Mouse (Mus musculus) embryonic facial prominence, embryonic 15.5 days (tissue): ENCODE results near the gene Optc. TPM values are rescaled to one million over a fixed set of nuclear protein-coding genes. Genes with fewer than 3 reads are reported as not detected.
A peak's percentile ranks its signal among the peaks of the same experiment; 100 is the strongest.

ENCODE experiments used
- ATAC-seq: fragments of 200-750 bp; cut with Nextera tagmentation; 2 replicates; pipeline ENCODE4 v1.8.0; 2017; ENCODE audit warnings: low read depth, moderate TSS enrichment; ENCODE audit not compliant: insufficient number of reproducible peaks, low FRiP score, low TSS enrichment
- H3K27ac ChIP-seq: fragments of 300-500 bp; sonication (generic); replicated peaks from 2 replicates; pipeline ENCODE4 v1.5.1; 2015; ENCODE audit warnings: mild to moderate bottlenecking, inconsistent platforms
- H3K27me3 ChIP-seq: fragments of 300-500 bp; sonication (generic); 2 replicates; pipeline ENCODE4 v1.6.1; 2015; ENCODE audit warnings: inconsistent platforms
- H3K36me3 ChIP-seq: fragments of 300-500 bp; sonication (generic); 2 replicates; pipeline ENCODE4 v1.6.1; 2015; ENCODE audit warnings: mild to moderate bottlenecking, inconsistent platforms
- H3K4me1 ChIP-seq: fragments of 300-500 bp; sonication (generic); 2 replicates; pipeline ENCODE4 v1.6.1; 2015; ENCODE audit warnings: inconsistent platforms
- H3K4me2 ChIP-seq: fragments of 300-500 bp; sonication (generic); replicated peaks from 2 replicates; pipeline ENCODE4 v1.6.1; 2015; ENCODE audit warnings: mild to moderate bottlenecking, inconsistent platforms
- H3K4me3 ChIP-seq: fragments of 300-500 bp; sonication (generic); replicated peaks from 2 replicates; pipeline ENCODE4 v1.5.1; 2015; ENCODE audit warnings: mild to moderate bottlenecking, inconsistent platforms
- H3K9ac ChIP-seq: fragments of 300-500 bp; sonication (generic); 2 replicates; pipeline ENCODE4 v1.6.1; 2015; ENCODE audit warnings: inconsistent platforms
- H3K9me3 ChIP-seq: fragments of 300-500 bp; sonication (generic); replicated peaks from 2 replicates; pipeline ENCODE4 v1.6.1; 2016; ENCODE audit warnings: inconsistent platforms
- WGBS: fragments of 180-500 bp; shearing (Covaris S2); methylation state at CpG from one replicate; pipeline ENCODE4 v1.1.7; 2015; 5-methylcytosine and 5-hydroxymethylcytosine counted together
- polyA plus RNA-seq: library from polyadenylated mRNA; unstranded; fragments of >200 nt; fragmentation: Nextera tagmentation; extraction: Ambion mirVana; gene quantifications from 2 replicates; pipeline ENCODE4 v1.2.1, GENCODE M21; 2015

Optc gene
- polyA plus RNA-seq, 1 experiment from 2014 or later, result 1.2 TPM

DNA sequence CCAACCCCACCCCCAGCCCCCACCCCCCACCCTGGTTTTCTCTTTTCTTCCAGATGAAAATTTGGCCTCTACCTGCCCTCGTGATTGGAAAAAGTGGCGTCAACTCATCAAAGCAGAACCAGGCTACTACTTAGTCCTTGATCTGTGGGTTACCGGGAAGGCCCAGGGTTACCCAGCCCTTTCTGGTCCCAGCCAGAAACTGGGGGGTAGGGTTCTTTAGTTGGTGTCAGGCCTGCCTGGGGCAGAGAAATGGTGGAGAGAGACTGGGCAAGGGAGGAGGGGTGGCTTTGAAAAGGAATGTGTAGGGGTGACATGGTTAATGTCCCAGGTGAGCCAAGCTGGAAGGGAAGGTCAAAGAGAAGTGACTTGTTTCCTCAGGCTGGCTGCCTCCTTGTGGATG, 51.1 kb downstream of the Optc start:
- H3K4me2 ChIP-seq, result no peak overlapping the region
- no peak for ATAC-seq
- WGBS, result 54% methylated on average over 3 of the region's 3 CpGs
- no peak overlapping the region for H3K9ac ChIP-seq
- H3K27me3 ChIP-seq, result no peaks in the 10 kb centered on the region
- peaks cover 18% of the 10 kb centered on the region for H3K4me1 ChIP-seq
- no peaks in the 10 kb centered on the region for H3K9me3 ChIP-seq
- no peaks in the 10 kb centered on the region for H3K36me3 ChIP-seq
- H3K27ac ChIP-seq, result no peak overlapping the region
- H3K4me3 ChIP-seq, result no peak overlapping the region

DNA sequence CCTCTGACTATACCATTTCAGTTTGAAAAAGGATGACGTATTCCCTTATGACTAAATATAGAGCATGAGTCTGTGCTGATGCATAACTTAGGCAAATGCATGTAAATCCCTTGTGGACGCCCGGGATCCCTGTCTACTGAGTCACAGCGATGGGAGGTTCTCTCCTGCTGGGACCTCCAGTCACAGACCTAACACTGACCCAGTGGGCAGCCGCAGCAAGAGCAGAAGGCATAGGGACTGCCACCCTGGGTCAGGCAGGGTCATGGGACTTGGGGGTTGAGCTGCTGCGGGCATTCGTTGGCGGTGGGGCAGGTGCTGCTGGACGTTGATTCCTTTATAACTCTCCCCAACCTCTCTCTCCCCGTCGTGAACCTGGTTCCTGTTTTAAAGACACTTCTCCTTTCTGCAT, 51.7 kb downstream of the Optc start:
- no peaks in the 10 kb centered on the region for H3K9me3 ChIP-seq
- H3K27me3 ChIP-seq, result no peaks in the 10 kb centered on the region
- H3K36me3 ChIP-seq, result no peaks in the 10 kb centered on the region
- H3K4me3 ChIP-seq, result no peak overlapping the region
- 33% methylated on average over 11 of the region's 11 CpGs for WGBS
- no peak overlapping the region for H3K4me2 ChIP-seq
- no peak overlapping the region for H3K9ac ChIP-seq
- H3K4me1 ChIP-seq, result peaks cover 18% of the 10 kb centered on the region
- no peak overlapping the region for H3K27ac ChIP-seq
- no peak for ATAC-seq

DNA sequence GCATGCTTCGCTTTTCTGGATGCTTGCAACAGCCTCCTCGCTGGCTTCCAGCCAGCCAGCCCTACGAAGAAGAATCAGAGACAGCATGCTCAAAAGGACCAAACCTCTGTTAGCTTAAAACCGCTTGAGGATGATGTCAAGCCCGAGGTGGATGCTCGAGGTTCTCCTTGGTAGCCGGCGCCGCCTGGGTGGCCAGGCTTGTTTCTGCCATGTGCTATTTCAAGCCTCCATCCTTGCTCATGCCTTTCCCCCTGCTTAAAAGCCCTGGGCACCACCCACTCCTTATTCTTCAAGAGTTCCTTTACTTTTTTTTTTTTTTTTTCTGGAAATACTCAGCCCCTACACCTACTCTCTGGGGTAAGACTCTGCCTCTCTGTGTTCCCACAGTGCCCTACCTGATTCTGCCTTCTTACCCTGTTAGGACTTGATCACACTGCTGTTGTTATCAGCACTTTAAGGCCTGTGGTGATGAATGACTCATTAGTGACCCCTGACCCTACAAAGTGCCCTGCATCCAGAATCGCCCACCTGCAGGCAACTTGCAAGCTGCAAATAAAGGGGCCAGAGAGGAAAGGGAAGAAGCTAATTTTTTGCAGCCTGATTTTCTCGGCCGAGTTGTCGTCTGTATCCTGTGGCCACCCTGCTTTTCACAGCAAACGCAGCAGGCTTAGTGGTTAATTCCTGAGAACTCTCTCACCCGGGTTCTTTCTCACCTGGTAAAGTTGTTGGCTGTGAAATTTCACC, 52.4 kb downstream of the Optc start:
- H3K36me3 ChIP-seq, result no peaks in the 10 kb centered on the region
- H3K9ac ChIP-seq, result no peak overlapping the region
- no peaks in the 10 kb centered on the region for H3K9me3 ChIP-seq
- H3K27me3 ChIP-seq, result no peaks in the 10 kb centered on the region
- peaks cover 18% of the 10 kb centered on the region for H3K4me1 ChIP-seq
- peak overlapping the region; percentile 49 for H3K4me2 ChIP-seq
- no peak overlapping the region; the same call in 1 of the 2 replicates for H3K27ac ChIP-seq
- no peak for ATAC-seq
- WGBS, result 14% methylated on average over 15 of the region's 15 CpGs
- peak overlapping the region; percentile 30 for H3K4me3 ChIP-seq

DNA sequence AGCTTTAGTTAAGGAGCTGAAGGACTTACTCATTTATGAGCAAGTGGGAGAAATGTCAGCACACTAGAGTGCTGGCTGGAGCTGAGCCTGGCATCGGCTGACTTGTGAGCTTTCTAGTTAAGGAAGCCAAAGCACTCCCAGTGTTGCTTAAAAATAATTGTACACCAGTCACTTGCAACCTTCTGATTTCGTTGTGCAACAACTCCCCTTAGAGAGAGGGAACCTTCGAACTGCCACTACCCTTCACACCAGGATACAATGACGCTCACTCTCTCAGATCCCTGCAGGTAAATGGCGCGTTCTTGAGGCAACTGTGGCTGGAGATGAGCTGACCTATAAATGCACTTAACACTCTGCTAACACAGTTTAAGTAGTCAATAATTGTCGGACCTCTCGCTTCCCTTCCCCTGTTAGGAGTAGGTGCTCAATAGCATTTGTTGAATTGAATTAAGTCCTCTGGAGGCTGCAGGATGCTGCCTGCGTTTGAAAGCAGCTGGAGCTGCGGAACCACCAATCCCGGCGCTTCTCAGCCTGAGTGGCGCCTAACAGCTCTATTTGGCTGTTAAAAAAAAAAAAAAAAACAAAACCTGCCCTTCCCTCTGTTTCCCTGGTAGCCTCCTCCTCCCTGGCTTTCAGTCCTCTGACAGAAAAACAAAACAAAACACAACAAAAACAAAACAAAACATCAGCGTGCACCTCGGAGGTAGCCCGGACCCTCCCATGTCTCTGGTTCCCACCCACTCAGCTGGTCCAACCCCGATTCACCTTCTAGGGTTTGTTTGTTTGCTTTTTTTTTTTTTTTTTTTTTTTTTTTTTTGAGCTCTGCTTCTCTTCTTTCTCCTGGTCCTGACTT, 53.2 kb downstream of the Optc start:
- no peak overlapping the region for H3K27ac ChIP-seq
- WGBS, result 4% methylated on average over 17 of the region's 17 CpGs
- no peak for ATAC-seq
- peak overlapping the region; percentile 49 for H3K4me2 ChIP-seq
- no peaks in the 10 kb centered on the region for H3K27me3 ChIP-seq
- peaks cover 18% of the 10 kb centered on the region for H3K4me1 ChIP-seq
- H3K9ac ChIP-seq, result no peak overlapping the region
- H3K36me3 ChIP-seq, result no peaks in the 10 kb centered on the region
- H3K9me3 ChIP-seq, result no peaks in the 10 kb centered on the region
- peak overlapping the region; percentile 30 for H3K4me3 ChIP-seq

Other genes with a start within 250 kb of the Optc start
- not detected in 2 replicates for gene Zbed6, start 247.1 kb downstream of the Optc start, polyA plus RNA-seq
- gene Gm38394, start 246.7 kb downstream of the Optc start, polyA plus RNA-seq, result 5.5 and 6.6 TPM in 2 replicates
- 0.45 and 0.53 TPM in 2 replicates for gene Lax1, start 217.9 kb downstream of the Optc start, polyA plus RNA-seq
- gene Atp2b4, start 107.0 kb downstream of the Optc start, polyA plus RNA-seq, result 22.3 and 24.4 TPM in 2 replicates
- gene Prelp, start 13.4 kb upstream of the Optc start, polyA plus RNA-seq, result 6.7 and 8.2 TPM in 2 replicates
- gene Fmod, start 129.3 kb upstream of the Optc start, polyA plus RNA-seq, result 22.2 and 30.8 TPM in 2 replicates
- 39.9 and 41.3 TPM in 2 replicates for gene Btg2, start 171.1 kb upstream of the Optc start, polyA plus RNA-seq
- gene Chit1, start 203.2 kb upstream of the Optc start, polyA plus RNA-seq, result 0.61 and 0.67 TPM in 2 replicates